Mouse (Mus musculus) lung, adult 2 months (tissue): ENCODE measurements around the gene Susd1.

ENCODE experiments used
- CTCF ChIP-seq: fragments of 200-500 bp; IDR thresholded peaks from 2 replicates; pipeline ENCODE4 v1.5.1; 2011; ENCODE audit warnings: mild to moderate bottlenecking, low read length, control low read depth; ENCODE audit not compliant: insufficient read depth
- POLR2A ChIP-seq: fragments of 200-500 bp; IDR thresholded peaks from 2 replicates; pipeline ENCODE4 v1.6.1; 2011; ENCODE audit warnings: low read depth, mild to moderate bottlenecking, control low read depth, low read length, borderline replicate concordance; ENCODE audit errors: extremely low read depth

DNA sequence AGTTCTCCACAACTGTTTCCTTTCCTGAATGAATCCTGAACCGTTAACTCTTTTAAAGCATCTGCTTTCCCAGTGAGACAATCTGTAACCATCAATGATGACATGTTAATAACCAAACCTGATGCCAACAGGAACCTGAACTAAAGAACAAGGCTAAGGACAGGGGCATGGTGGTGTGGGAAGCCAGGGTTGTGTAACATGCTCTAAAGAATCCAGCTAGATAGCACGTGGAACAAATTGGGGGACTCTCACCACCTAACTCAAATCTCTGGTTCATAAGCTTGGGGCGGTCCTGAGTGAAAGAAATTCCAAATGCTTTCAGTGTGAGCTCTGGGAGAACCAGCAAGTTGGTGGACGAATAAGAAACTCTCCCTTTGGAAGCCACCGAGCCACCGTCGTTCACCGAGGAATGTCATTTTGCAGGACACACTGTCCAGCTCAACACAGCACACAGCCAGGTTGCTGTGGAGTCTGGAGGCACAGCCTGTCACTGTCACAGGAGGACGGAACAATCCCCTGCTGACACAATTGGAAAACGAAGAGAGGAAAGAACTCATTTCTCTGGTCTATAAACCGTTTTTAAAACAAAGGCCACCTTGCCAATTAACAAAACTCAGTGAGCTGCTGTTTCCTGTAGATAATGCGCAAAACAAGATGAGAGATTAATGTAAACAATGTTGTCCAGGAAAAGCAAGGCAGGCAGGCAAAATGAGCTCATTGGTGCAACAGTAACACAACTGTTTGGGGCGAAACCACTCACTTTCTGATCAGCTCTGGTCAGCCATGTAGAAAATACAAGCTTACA, 146.3 kb downstream of the Susd1 start:
- peak; percentile 32; the same call in 1 of the 2 replicates for TF ChIP-seq POLR2A
- no peak for TF ChIP-seq CTCF
